Mouse (Mus musculus): Measurements from ENCODE around the gene Fkbp15.

DNA sequence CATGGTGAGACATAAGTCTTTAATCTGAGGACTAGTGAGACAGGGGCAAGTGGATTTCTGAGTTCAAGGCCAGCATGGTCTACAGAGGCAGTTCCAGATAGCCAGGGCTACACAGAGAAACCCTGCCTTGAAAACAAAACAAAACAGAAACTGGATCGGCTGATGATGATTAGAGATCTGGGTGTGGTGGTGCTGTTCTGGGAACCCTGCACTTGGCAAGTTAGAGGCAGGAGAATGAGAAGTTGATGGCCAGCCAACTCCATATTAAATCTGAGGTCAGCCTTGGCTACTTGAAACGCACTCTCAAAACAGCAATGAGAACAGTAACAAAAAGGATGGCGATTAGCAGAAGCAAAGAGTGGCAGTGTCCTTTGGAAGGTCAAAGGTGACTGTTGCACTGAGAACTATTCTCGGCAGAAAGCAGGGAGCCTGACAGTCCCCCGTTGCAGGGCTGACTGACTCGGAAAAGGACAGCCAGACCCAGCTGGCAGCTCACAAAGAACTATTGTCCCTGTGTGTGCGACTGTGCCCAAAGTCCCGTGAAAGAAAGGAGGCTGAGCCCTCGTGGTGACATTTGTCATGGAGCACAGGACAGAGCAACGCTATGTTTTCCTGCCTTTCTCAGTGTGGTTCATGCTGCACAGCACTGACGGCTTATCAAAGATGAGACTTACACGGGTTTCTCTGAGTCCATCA, 85.4 kb downstream of the Fkbp15 start:
- TF ChIP-seq GATA1 (IDR thresholded peaks at IDR 0.05; ENCODE audit: low read length) (no peak), TAL1 (IDR thresholded peaks at IDR 0.05; ENCODE audit: low read length) (no peak)
